Mouse (Mus musculus): Measurements from ENCODE around the gene Vmn1r70.

The Vmn1r70 gene

GRCm38 (mm10) chr7:10631232-10631631, at the start of gene Vmn1r70:
Gene Vmn1r70 (plus strand): TSS chr7:10631532.
- DNase-seq (ENCODE audit: low spot score in 2 of 2) = no peak

DNA sequence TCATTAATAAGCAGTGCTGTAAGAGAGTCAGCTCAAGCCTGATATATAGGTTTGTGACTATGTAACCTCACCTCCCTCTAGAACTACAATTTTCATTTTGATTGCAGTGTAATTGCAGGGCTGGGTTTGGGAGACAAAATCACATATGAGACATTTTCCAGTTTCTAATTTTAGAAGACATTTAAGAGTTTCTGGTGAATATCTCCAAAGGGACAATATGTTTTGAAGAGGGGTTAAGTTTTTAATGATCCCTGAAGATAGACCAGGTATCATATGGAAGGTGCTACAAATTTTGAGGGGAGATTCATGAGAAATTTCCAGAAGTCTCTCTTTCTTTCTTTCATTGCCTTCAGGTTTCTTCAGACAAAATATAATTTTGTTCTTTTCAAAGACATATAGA, 17.8 kb upstream of the Vmn1r70 start, which contains the start of gene Vmn1r69:
Vmn1r69 (minus strand) TSS at position 101 of the 400 bp plus-strand sequence.
- DNase-seq (ENCODE audit: low spot score in 2 of 2) = no peak
